Mouse (Mus musculus) spleen, postnatal 4 days (tissue): ENCODE data around the gene Mr1.
"Not testable (repeated sequence)": the region's sequence is repeated elsewhere in the genome, so short reads cannot be mapped to it uniquely, and the experiment has no call there.

ENCODE experiments used
- DNase-seq, 2 experiments: peaks; one replicate each; pipeline ENCODE4 v3.0.0; 2022; ENCODE audit warnings: low spot score in 2 of 2

Mr1 gene

GRCm38 (mm10) chr1:155146572-155146980 is at the start of gene Mr1:
Mr1 (minus strand) TSS chr1:155146814.
- peak in 1 of 2 experiments; percentile 22 for DNase-seq

GRCm38 (mm10) chr1:155192805-155193368 is 46.3 kb upstream of the Mr1 start:
- no peak for DNase-seq

GRCm38 (mm10) chr1:155191671-155192070 is 45.1 kb upstream of the Mr1 start:
- DNase-seq, result no peak

DNA sequence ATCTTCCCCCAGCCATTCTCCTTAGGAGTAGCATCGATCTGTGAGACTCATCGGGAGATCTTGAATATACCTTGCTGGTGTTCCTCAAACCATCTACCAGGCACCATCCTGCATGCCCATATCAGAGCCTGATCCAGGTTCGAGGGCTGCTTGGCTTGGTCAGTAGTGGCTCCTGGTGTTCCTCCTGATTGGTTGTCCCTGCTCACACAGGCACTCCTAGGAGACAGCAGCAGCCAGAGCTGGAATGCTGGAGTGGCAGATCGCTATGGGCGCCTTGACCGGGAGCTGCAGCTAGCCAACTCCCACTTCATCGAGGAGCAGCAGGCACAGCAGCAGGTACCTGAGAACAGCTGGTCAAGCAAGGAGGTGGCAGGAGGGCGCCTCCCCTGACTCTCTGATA is 44.6 kb upstream of the Mr1 start:
- no peak for DNase-seq

DNA sequence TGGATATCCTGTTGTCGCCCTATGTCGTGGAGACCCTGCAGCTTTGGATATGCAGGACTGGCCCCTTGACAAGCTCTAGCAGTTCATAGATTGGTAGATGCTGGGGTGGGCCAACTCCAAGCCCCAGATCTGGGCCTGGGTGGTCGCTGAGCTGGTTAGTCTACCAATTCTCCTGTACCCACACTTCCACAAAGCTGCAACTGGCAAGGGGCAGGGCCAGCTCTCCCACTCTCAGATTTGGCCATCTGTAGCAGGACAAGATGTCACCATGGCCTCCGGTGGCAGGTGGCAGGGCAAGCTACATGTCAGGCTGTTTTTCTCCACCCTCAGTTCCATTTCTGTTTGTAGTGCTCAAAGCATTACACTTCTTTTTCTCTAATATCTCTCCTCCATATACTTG is 42.0 kb upstream of the Mr1 start:
- DNase-seq, result no peak

DNA sequence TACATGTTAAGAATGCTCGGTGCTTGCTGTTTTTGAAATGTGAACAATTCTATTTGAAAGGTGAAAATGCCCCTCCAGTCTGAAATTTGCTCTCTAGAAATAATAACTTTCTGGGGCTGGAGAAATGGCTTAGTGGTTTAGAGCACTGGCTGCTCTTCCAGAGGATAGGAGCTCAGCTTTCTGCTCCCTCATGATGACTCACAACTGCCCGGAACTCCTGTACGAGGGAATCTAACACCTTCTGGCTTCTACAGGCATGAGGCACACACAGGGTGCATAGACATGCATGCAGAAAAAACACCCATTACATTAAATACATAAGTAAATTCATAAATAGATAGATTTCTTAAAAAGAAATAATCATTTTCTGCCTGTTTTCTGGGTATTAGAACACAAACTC is 37.6 kb upstream of the Mr1 start:
- DNase-seq, result no peak

GRCm38 (mm10) chr1:155178192-155178924 is 31.7 kb upstream of the Mr1 start:
- no peak for DNase-seq

GRCm38 (mm10) chr1:155174424-155174823 is 27.8 kb upstream of the Mr1 start:
- DNase-seq, result no peak

- DNase-seq, result not testable (repeated sequence)
Observed at GRCm38 (mm10) chr1:155173644-155174016, 27.0 kb upstream of the Mr1 start.

DNA sequence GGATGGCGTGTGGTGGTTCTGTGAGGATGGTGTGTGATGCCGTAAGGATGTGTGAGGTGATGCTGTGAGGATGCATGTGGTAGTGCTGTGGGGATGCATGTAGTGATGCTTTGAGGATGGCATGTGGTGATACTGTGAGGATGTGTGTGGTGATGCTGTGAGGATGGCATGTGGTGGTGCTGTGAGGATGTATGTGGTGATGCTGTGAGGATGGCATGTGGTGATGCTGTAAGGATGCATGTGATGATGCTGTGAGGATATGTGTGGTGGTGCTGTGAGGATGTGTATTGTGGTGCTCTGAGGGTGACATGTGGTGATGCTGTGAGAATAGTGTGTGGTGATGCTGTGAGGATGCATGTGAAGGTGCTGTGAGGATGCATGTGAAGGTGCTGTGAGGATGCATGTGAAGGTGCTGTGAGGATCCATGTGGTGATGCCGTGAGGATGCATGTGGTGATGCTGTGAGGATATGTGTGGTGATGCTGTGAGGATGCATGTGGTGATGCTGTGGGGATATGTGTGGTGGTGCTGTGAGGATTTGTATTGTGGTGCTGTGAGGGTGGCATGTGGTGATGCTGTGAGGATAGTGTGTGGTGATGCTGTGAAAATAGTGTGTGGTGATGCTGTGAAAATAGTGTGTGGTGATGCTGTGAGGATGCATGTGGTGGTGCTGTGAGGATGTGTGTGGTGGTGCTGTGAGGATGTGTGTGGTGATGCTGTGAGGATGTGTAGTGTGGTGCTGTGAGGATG is 26.5 kb upstream of the Mr1 start:
- DNase-seq, result no peak

GRCm38 (mm10) chr1:155169935-155170334 is 23.3 kb upstream of the Mr1 start:
- no peak for DNase-seq

DNA sequence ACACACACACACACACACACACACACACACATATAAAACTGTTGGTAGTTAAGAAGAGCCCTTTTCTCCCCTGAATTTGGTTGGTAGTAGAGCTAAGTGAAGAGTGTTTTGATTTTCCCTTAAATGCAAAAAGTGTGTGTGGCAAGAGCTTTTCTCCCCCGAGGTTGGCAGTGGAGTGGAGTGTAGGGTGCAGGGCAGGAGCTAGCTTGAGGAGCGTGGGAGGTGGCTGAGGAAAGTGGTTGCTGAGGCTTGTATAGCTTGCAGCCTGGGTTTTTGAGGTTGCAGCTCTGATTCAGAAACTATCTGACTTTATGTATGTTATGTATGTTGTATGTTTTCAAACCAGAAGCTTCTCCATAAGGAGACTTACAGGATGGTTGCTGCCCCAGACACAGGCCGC is 20.8 kb upstream of the Mr1 start:
- DNase-seq, result no peak

- peak; percentile 40 to 79 for DNase-seq
Observed at GRCm38 (mm10) chr1:155158970-155159484, 12.4 kb upstream of the Mr1 start.

DNA sequence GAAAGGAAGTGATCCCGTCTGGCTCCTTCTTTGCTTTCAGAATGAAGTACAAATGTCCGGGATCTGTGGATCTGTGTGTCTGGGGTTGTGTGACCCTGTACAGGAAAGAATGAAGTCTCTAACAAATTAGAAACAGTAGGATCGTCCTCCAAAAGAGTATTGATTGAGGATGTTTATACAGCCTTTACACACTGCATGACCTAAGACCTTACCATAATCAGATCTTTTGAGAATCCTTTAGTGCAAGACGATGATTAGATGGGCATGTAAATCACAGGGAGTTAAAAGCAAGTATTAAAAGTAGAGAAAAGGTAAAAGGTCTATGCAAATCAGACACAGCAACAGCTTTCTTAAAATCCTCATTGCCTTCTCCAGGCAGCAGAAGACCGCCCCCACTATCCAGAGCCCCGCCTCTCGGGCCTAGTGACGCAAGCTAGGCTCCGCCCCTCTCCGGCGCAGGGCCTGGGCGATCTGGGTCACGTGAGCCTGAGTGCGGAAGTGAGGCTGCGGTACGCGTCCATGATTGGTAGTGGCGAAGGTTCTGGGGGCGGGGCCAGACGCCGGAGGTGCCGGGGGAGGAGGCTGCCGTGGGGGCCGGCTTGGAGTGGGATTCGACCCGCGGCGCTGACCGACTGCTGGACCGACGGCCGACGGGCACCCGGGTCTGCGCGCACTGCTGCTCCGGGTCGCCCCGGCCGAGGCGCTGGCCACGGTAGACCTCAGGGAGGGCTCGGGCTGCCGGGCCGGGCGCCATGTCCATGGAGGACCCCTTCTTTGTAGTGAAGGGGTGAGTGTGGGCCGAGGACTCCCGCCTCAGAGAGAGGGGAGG is 11.7 kb upstream of the Mr1 start, which contains the start of gene Stx6:
Stx6 (plus strand) TSS at position 575 of the 829 bp plus-strand sequence.
- DNase-seq, result peak; percentile 98 to 99

- DNase-seq, result no peak
Observed at GRCm38 (mm10) chr1:155153906-155154305, 7.3 kb upstream of the Mr1 start.

- DNase-seq, result no peak
Observed at GRCm38 (mm10) chr1:155150821-155151220, 4.2 kb upstream of the Mr1 start.

- DNase-seq, result no peak
Observed at GRCm38 (mm10) chr1:155149403-155149802, 2.8 kb upstream of the Mr1 start.

GRCm38 (mm10) chr1:155147228-155147627 is 614 bp upstream of the Mr1 start:
- no peak for DNase-seq

DNA sequence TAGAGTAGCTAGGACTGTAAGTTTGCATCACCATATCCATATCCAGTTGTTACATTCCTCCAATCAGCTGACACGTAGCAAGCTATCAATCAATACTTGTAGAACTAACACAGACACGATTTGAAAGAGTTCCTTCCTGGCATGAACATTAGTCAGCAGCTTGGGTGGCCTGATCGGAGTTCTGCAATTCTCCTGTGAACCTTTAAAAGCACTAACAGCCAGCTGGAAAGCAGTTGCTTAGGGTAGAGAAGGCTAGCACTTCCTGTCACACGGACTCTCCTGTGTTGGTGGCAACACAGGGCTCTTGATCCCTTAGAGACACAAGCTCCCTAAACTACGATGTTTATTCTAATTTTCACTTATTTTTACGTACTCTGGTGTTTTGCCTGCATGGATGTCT is 994 bp downstream of the Mr1 start:
- no peak for DNase-seq

- DNase-seq, result peak; percentile 70 to 87
Observed at GRCm38 (mm10) chr1:155140076-155140475, 6.5 kb downstream of the Mr1 start.

DNA sequence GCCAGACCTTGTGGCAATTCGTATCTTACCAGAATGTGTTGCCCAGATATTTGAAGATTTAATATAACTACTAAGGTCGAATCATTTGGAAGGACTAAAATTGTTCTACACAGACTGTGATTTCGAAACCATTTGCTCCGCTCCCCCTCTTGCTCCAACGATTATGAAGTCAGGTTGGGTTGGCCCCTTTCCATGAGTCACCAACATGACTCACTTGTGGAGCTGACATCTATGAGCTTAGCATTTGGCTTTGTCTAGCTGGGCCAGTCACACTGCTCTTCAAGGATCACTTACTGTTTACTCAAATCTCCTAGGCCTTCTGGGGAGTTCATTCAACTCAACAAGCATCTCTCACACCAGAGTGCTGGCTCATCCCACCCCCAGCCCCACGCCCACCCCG is 7.8 kb downstream of the Mr1 start:
- DNase-seq, result no peak

DNA sequence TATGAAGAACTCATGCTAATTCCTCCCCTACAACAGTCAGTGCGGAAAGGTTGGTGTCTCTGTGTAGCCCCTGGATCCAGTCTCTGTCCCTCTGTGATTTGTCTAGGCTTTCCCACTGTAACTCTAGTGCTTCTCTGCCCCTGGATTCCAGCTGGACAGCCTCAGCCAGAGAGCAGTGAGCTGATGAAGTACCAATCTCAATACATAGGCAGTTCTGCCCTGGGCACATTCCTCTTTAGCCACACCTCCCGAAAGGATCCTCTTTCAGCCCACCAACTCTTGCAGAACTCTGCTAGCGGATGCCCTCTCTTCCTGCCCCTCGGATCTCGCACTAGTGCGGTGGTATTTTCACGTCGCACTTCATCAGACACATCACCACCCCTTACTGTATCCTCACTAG is 11.7 kb downstream of the Mr1 start:
- DNase-seq, result no peak
